Mouse (Mus musculus) G1E (cell line): ENCODE measurements at regions not wholly inside any gene's neighbourhood (a gene's known extent, or its start where the extent isn't known, plus 50 kb on each side); places are given as distances from the start of the nearest gene placed in this dataset.

ENCODE experiments used
- ATAC-seq: 2 replicates; pipeline ENCODE4 v1.8.0; 2016; ENCODE audit warnings: mild to moderate bottlenecking; ENCODE audit not compliant: insufficient number of reproducible peaks, poor library complexity, low FRiP score, severe bottlenecking; ENCODE audit errors: extremely low read depth
- DNase-seq: peaks from one replicate; pipeline ENCODE4 v3.0.0; 2012; ENCODE audit warnings: low spot score
- H3K27me3 ChIP-seq: 2 replicates; pipeline ENCODE4 v1.6.1; 2012; ENCODE audit warnings: mild to moderate bottlenecking, low read length, inconsistent platforms; ENCODE audit not compliant: insufficient read depth
- H3K36me3 ChIP-seq: replicated peaks from 2 replicates; pipeline ENCODE3; 2012; ENCODE audit warnings: mild to moderate bottlenecking, inconsistent platforms
- H3K4me1 ChIP-seq: 2 replicates; pipeline ENCODE4 v1.6.1; 2012; ENCODE audit warnings: low read depth, low read length, inconsistent platforms, mixed read lengths; ENCODE audit not compliant: insufficient read depth
- H3K4me3 ChIP-seq: 2 replicates; pipeline ENCODE4 v1.5.1; 2012; ENCODE audit warnings: low read depth, mild to moderate bottlenecking, inconsistent platforms, low read length, moderate library complexity, mixed read lengths
- H3K9me3 ChIP-seq: replicated peaks from 2 replicates; pipeline ENCODE4 v1.6.1; 2012; ENCODE audit warnings: inconsistent platforms
- CTCF ChIP-seq: IDR thresholded peaks from 2 replicates; pipeline ENCODE4 v1.5.1; 2012; ENCODE audit warnings: low read depth, low read length, inconsistent platforms, mixed read lengths
- GATA1 ChIP-seq: IDR thresholded peaks from 2 replicates; pipeline ENCODE4 v1.6.1; 2012; ENCODE audit warnings: borderline replicate concordance, low read length, inconsistent platforms, mixed read lengths
- GATA2 ChIP-seq: IDR thresholded peaks from 2 replicates; pipeline ENCODE4 v1.6.1; 2012; ENCODE audit warnings: low read depth, low read length, inconsistent platforms, borderline replicate concordance
- POLR2AphosphoS5 ChIP-seq: IDR thresholded peaks from 2 replicates; pipeline ENCODE4 v1.6.1; 2012; ENCODE audit warnings: low read depth, low read length, inconsistent platforms; ENCODE audit not compliant: insufficient replicate concordance
- TAL1 ChIP-seq: conservative IDR thresholded peaks from 2 replicates; pipeline ENCODE4 v1.6.1; 2012; ENCODE audit warnings: low read depth, low read length, inconsistent platforms, mixed read lengths

DNA sequence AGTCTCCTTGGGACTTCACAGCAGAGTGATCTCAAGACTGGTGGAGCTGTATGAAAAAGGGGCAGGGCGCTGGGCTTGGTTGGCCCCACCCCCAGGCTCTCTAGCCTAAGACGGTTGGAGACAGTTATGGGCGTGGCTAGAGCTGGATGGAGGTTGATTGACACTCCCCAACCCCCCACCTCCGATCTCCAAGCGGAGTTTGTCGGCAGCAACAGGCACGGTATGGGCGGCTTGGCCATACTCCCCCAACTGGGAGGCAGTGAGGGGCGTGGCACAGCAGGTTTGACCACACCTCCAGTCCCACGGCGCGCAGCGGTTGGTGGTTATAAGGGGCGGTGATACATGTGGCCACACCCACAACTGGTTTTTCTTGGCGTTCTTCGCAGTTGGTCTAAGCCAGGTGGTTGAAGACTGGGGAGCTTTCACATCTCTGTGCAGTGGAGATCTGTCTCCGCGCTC is 120.8 kb upstream of the Lemd2 start:
- ATAC-seq, result no peak
- no peak for DNase-seq
- Histone ChIP-seq H3K4me1 (no peaks in the 10 kb centered on the region), H3K4me3 (peak overlapping the region; percentile 30; the same call in 1 of the 2 replicates), H3K9me3 (peaks cover 81% of the 10 kb centered on the region), H3K36me3 (no peaks in the 10 kb centered on the region), H3K27me3 (no peaks in the 10 kb centered on the region; the same call in 1 of the 2 replicates)
- TF ChIP-seq TAL1 (no peak), CTCF (no peak), GATA1 (no peak), GATA2 (no peak), POLR2AphosphoS5 (no peak)

DNA sequence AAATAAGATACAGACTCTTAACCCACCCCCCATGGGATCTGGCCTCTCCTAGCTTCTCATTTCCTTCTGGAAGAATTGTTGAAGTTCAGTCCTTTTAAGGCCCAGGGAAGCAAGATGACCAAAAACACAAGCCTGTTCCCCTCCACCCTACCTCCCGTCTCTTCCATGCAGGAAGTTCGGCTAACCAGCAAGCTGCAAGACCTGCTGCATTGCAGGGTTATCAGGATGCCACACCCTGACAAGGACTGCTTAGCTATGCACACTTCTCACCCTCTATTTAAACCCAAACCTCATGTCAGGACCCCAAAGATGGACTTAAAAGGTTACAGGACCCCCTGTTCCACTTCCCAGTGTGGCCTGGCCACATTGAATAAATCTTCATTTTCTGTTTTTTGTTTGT is 119.2 kb upstream of the Lemd2 start:
- DNase-seq, result no peak
- Histone ChIP-seq H3K9me3 (peaks cover 81% of the 10 kb centered on the region), H3K36me3 (no peaks in the 10 kb centered on the region), H3K27me3 (no peaks in the 10 kb centered on the region), H3K4me1 (no peaks in the 10 kb centered on the region), H3K4me3 (no peak overlapping the region)
- ATAC-seq, result no peak
- no peak for TF ChIP-seq POLR2AphosphoS5
- TF ChIP-seq GATA2, result no peak
- TF ChIP-seq GATA1, result no peak
- no peak for TF ChIP-seq CTCF
- no peak for TF ChIP-seq TAL1

DNA sequence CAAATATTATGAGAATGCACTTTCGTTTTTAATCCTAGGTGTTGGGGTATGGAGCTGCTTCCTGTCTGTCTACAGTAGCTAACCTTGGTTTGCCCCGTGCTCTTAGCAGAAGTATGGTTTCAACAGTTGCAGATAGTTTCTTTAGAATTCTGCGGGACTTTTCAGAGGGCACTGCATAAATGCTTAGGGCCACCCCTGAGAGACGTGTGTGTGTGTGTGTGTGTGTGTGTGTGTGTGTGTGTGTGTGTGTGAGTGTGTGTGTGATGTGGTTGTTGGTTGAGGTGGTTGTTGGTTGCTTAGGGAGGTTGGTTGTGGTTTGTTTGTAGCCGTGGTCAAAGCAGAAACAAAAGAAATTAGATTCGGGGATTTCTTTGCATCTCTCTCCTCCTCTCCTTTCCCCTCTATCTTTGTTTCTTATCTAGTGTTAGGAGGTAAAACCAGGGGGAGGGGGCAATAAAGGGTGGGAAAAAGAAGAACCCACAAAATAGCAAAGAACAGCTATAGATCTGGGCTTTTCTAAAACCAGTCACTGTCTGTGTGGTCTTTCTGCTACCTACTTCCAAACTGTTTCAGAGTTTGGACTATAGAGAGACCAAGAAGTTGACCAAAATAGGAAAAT is 118.7 kb upstream of the Lemd2 start:
- ATAC-seq (no peak), DNase-seq (no peak)
- TF ChIP-seq TAL1, result no peak
- TF ChIP-seq POLR2AphosphoS5, result no peak
- no peak for TF ChIP-seq CTCF
- no peak for TF ChIP-seq GATA2
- no peak for TF ChIP-seq GATA1
- Histone ChIP-seq H3K4me1 (no peaks in the 10 kb centered on the region), H3K27me3 (no peaks in the 10 kb centered on the region), H3K4me3 (no peak overlapping the region), H3K36me3 (no peaks in the 10 kb centered on the region), H3K9me3 (peaks cover 81% of the 10 kb centered on the region)

DNA sequence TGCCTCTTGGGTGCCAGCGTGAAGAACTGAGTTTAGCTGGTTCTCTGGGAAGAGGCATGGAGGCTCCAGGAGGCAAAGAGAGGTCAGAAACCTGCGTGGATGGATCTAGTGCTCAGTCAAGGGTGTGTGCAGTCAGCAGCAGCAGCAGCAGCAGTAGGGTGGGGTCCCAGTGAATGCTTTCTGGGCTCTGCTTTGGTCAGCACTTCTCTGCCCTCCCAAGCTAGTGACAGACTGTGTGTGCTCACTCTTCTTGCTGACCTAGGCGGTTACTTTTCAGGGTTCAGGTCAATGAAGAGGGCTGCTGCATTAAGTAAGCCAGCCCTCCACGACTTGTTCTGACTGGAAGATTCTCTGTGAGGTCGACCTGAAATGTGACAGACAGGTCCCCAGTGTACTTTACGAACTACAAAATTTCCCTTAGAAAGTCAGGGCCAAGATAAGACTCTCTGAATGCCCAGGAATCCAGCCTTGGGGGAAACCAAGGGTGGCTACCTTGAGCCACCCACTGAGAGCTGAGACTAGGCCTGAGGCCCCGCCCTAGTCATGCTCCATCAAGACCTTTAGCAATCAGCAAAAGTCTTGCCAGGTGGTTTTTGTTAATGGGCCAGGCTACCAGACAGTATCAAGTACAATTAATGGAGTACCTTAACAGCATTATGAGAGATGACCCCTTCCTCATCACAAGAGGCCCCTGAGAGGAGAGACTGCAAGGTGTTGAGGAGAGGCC is 114.9 kb upstream of the Lemd2 start:
- H3K36me3 ChIP-seq, result no peaks in the 10 kb centered on the region
- H3K9me3 ChIP-seq, result peaks cover 82% of the 10 kb centered on the region
- H3K4me1 ChIP-seq, result no peaks in the 10 kb centered on the region
- no peak overlapping the region for H3K4me3 ChIP-seq
- H3K27me3 ChIP-seq, result no peaks in the 10 kb centered on the region; the same call in 1 of the 2 replicates
- TF ChIP-seq GATA2, result no peak
- no peak for ATAC-seq
- no peak for DNase-seq

DNA sequence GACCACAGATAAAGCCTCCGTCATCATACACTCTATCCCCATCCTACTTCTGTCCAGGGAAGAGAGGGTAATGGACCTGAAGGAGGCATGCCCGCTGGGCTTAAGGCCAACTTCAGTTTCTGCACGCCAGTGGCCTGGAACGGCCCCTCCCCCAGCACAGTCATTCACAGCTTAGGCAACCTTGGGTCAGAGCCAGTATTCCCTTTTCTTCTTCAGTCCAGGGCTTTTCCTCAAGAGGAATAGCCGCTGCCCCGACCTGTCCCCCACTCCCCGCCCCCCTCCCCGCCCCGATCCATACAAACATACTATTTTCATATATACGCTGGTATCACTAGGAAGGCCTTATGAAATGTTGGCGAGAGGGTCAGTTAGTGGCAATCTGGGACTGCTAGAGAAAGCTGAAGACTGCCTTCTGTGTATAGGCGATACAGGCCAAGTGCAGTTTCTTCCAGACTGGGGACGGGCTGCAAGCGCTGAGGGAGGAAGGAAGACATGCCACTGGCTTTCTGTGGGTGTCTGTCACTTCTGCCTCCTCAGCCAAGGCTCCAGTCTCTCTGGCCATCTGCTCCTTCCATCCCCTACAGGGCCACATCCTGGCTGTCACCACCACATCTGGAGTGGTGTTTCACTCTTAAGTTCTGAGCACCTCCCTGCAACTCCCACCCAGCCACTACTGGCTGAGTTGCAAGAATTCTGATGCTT is 113.5 kb upstream of the Lemd2 start:
- DNase-seq (no peak), ATAC-seq (no peak)
- no peaks in the 10 kb centered on the region for H3K4me1 ChIP-seq
- TF ChIP-seq POLR2AphosphoS5, result no peak
- TF ChIP-seq GATA2, result no peak
- no peak for TF ChIP-seq GATA1
- TF ChIP-seq CTCF, result no peak
- no peak for TF ChIP-seq TAL1
- no peaks in the 10 kb centered on the region; the same call in 1 of the 2 replicates for H3K27me3 ChIP-seq
- H3K4me3 ChIP-seq, result no peak overlapping the region
- peaks cover 91% of the 10 kb centered on the region for H3K9me3 ChIP-seq
- H3K36me3 ChIP-seq, result no peaks in the 10 kb centered on the region

DNA sequence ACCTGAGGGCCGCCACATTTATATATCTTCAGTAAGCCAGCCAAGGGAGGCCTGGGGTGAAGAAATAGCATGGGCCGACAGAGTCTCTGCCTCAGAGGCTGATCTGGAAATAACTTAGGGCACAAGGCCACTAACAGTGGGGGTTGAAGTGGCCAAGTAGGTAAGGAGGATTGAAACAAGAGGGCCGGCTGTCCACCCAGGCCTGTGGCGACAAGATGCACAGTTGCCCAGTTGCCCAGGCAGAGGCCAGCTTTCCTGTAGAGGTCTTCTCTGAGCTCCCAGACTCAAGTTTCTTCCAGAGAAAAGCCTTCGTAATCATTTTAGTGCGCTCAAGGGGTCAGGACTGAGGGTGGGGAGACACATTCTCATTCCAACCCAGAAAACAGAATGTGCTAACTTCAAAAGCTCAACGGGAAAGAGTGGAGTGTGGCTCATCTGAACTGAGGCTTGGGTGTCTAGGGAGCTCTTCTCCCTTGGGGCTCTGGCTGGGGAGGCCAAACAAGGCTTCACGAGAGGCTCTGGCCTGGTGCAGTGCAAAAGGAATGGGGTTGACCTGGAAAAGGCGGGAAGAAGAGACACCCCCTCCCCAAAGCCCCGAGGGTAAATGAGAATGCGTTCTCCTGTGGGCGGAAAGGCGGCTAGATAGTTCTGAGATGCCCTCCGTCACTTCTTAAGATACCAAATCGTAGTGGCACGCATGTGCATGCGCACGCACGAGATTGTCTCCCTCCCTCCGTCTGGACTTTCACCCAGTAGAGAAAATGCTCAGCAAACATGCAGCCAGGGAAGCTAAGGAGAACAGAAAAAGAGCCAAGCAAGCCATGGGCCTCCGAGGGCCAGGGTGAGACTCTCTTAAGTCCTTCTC is 112.7 kb upstream of the Lemd2 start:
- no peaks in the 10 kb centered on the region; the same call in 1 of the 2 replicates for H3K27me3 ChIP-seq
- H3K9me3 ChIP-seq, result peaks cover 94% of the 10 kb centered on the region
- no peaks in the 10 kb centered on the region for H3K36me3 ChIP-seq
- TF ChIP-seq TAL1, result no peak
- no peak for TF ChIP-seq POLR2AphosphoS5
- no peak for TF ChIP-seq GATA2
- TF ChIP-seq GATA1, result no peak
- no peak for TF ChIP-seq CTCF
- no peak overlapping the region for H3K4me3 ChIP-seq
- H3K4me1 ChIP-seq, result no peaks in the 10 kb centered on the region
- ATAC-seq (no peak), DNase-seq (no peak)
